Mouse (Mus musculus) forebrain, embryonic 14.5 days (tissue): ENCODE results near the gene Ywhag. TPM values are rescaled to one million over a fixed set of nuclear protein-coding genes. Genes with fewer than 3 reads are reported as not detected.

Experiments used
- ATAC-seq: fragments of 200-750 bp; cut with Nextera tagmentation; 2 replicates; pipeline ENCODE4 v1.8.0; 2017; ENCODE audit warnings: mild to moderate bottlenecking, moderate library complexity
- DNase-seq: peaks from one replicate; pipeline ENCODE4 v3.0.0-alpha.2; 2015; ENCODE audit warnings: low spot score
- H3K27ac ChIP-seq: fragments of 300-500 bp; sonication (generic); 2 replicates; pipeline ENCODE4 v1.5.1; 2014; ENCODE audit warnings: low read depth, mild to moderate bottlenecking, control low read depth, low read length, moderate library complexity
- H3K27me3 ChIP-seq: fragments of 300-500 bp; sonication (generic); replicated peaks from 2 replicates; pipeline ENCODE4 v1.6.1; 2014; ENCODE audit warnings: low read length, control low read depth, mixed read lengths; ENCODE audit not compliant: control insufficient read depth, insufficient read depth
- H3K36me3 ChIP-seq: fragments of 300-500 bp; sonication (generic); 2 replicates; pipeline ENCODE4 v1.6.1; 2014; ENCODE audit warnings: low read length, control low read depth; ENCODE audit not compliant: control insufficient read depth, insufficient read depth
- H3K4me1 ChIP-seq: fragments of 300-500 bp; sonication (generic); 2 replicates; pipeline ENCODE4 v1.6.1; 2014; ENCODE audit warnings: antibody characterized with exemption, low read length, control low read depth; ENCODE audit not compliant: control insufficient read depth, insufficient read depth
- H3K4me2 ChIP-seq: fragments of 300-500 bp; sonication (generic); 2 replicates; pipeline ENCODE4 v1.6.1; 2014; ENCODE audit warnings: mild to moderate bottlenecking, control low read depth, low read length
- H3K4me3 ChIP-seq: fragments of 300-500 bp; sonication (generic); 2 replicates; pipeline ENCODE4 v1.5.1; 2014; ENCODE audit warnings: low read depth, low read length, control low read depth
- H3K9ac ChIP-seq: fragments of 300-500 bp; sonication (generic); 2 replicates; pipeline ENCODE4 v1.6.1; 2014; ENCODE audit warnings: mild to moderate bottlenecking, low read length, control low read depth, moderate library complexity
- H3K9me3 ChIP-seq: fragments of 300-500 bp; sonication (generic); replicated peaks from 2 replicates; pipeline ENCODE4 v1.6.1; 2016; ENCODE audit warnings: low read length, control low read depth, mixed read lengths; ENCODE audit not compliant: control insufficient read depth
- WGBS: fragments of 180-500 bp; shearing (Covaris S2); extraction: QIAGEN DNeasy Blood & Tissue Kit; methylation state at CpG from one replicate; pipeline ENCODE4 v1.1.7; 2014; 5-methylcytosine and 5-hydroxymethylcytosine counted together
- polyA plus RNA-seq: library from polyadenylated mRNA; unstranded; fragments of >200 nt; fragmentation: Nextera tagmentation; extraction: Ambion mirVana; gene quantifications from 2 replicates; pipeline ENCODE4 v1.2.1, GENCODE M21; 2014

The Ywhag gene
- polyA plus RNA-seq, 1 experiment from 2014 or later: 361 TPM

GRCm38 (mm10) chr5:135968781-135969180, 34.4 kb upstream of the Ywhag start:
- ATAC-seq: no peak
- H3K4me1 ChIP-seq: 0 out of 2 replicates have a peak, but pooled peaks cover 4% of the 10 kb centered on the region
- 64% methylated on average over 1 of the region's 1 CpGs for WGBS
- no peak overlapping the region for H3K4me2 ChIP-seq
- no peak overlapping the region for H3K9ac ChIP-seq
- no peaks in the 10 kb centered on the region for H3K36me3 ChIP-seq
- no peak overlapping the region for H3K27ac ChIP-seq
- no peaks in the 10 kb centered on the region for H3K9me3 ChIP-seq
- H3K4me3 ChIP-seq: no peak overlapping the region
- peak; percentile 39 for DNase-seq
- H3K27me3 ChIP-seq: no peaks in the 10 kb centered on the region

GRCm38 (mm10) chr5:135966866-135967265, 32.5 kb upstream of the Ywhag start:
- Histone ChIP-seq H3K4me2 (no peak overlapping the region), H3K27me3 (no peaks in the 10 kb centered on the region), H3K9ac (no peak overlapping the region), H3K36me3 (no peaks in the 10 kb centered on the region), H3K27ac (no peak overlapping the region), H3K9me3 (no peaks in the 10 kb centered on the region), H3K4me1 (peaks cover 8% of the 10 kb centered on the region; the same call in 1 of the 2 replicates), H3K4me3 (no peak overlapping the region)
- no peak for ATAC-seq
- 67% methylated on average over 9 of the region's 9 CpGs for WGBS
- DNase-seq: no peak

- WGBS: 8% methylated on average over 24 of the region's 24 CpGs
- Histone ChIP-seq H3K4me2 (peak overlapping the region; percentile 30), H3K9ac (peak overlapping the region; percentile 13; the same call in 1 of the 2 replicates), H3K4me3 (peak overlapping the region; percentile 11; the same call in 1 of the 2 replicates), H3K27ac (no peak overlapping the region), H3K27me3 (no peaks in the 10 kb centered on the region), H3K4me1 (peaks cover 11% of the 10 kb centered on the region; the same call in 1 of the 2 replicates), H3K36me3 (no peaks in the 10 kb centered on the region), H3K9me3 (no peaks in the 10 kb centered on the region)
- ATAC-seq (no peak), DNase-seq (no peak)
Observed at GRCm38 (mm10) chr5:135965501-135965930, 31.1 kb upstream of the Ywhag start.

- DNase-seq (no peak), ATAC-seq (no peak)
Observed at GRCm38 (mm10) chr5:135963280-135963627, 28.8 kb upstream of the Ywhag start.

GRCm38 (mm10) chr5:135962492-135963279, 28.3 kb upstream of the Ywhag start:
- peak overlapping the region; percentile 95 for H3K4me2 ChIP-seq
- peak overlapping the region; percentile 91 for H3K9ac ChIP-seq
- WGBS: under 1% methylated on average over 64 of the region's 64 CpGs
- H3K4me1 ChIP-seq: peaks cover 11% of the 10 kb centered on the region; the same call in 1 of the 2 replicates
- H3K27ac ChIP-seq: peak overlapping the region; percentile 96
- peak overlapping the region; percentile 59 for H3K4me3 ChIP-seq
- peak; percentile 100 for DNase-seq
- H3K9me3 ChIP-seq: no peaks in the 10 kb centered on the region
- H3K27me3 ChIP-seq: no peaks in the 10 kb centered on the region
- H3K36me3 ChIP-seq: no peaks in the 10 kb centered on the region
- peak; percentile 96 for ATAC-seq

More at GRCm38 (mm10) chr5:135963280-135963627, 28.8 kb upstream of the Ywhag start:
- no peaks in the 10 kb centered on the region for H3K27me3 ChIP-seq
- peak overlapping the region; percentile 96 for H3K27ac ChIP-seq
- no peaks in the 10 kb centered on the region for H3K36me3 ChIP-seq
- peak overlapping the region; percentile 59 for H3K4me3 ChIP-seq
- H3K4me2 ChIP-seq: peak overlapping the region; percentile 95
- H3K4me1 ChIP-seq: peaks cover 11% of the 10 kb centered on the region; the same call in 1 of the 2 replicates
- H3K9ac ChIP-seq: peak overlapping the region; percentile 91
- 2% methylated on average over 6 of the region's 6 CpGs for WGBS
- no peaks in the 10 kb centered on the region for H3K9me3 ChIP-seq

GRCm38 (mm10) chr5:135962125-135962491, 27.7 kb upstream of the Ywhag start:
- Histone ChIP-seq H3K9ac (peak overlapping the region; percentile 57), H3K4me1 (peaks cover 11% of the 10 kb centered on the region; the same call in 1 of the 2 replicates), H3K27me3 (no peaks in the 10 kb centered on the region), H3K4me3 (peak overlapping the region; percentile 59), H3K4me2 (peak overlapping the region; percentile 95), H3K9me3 (no peaks in the 10 kb centered on the region), H3K27ac (peak overlapping the region; percentile 96), H3K36me3 (no peaks in the 10 kb centered on the region)
- DNase-seq (no peak), ATAC-seq (no peak)
- WGBS: 2% methylated on average over 11 of the region's 11 CpGs

GRCm38 (mm10) chr5:135960909-135961635, 26.7 kb upstream of the Ywhag start:
- Histone ChIP-seq H3K27ac (peak overlapping the region; percentile 96; the same call in 1 of the 2 replicates), H3K4me1 (peaks cover 16% of the 10 kb centered on the region; the same call in 1 of the 2 replicates), H3K9me3 (no peaks in the 10 kb centered on the region), H3K4me2 (no peak overlapping the region; the same call in 1 of the 2 replicates), H3K4me3 (no peak overlapping the region), H3K9ac (no peak overlapping the region), H3K27me3 (no peaks in the 10 kb centered on the region), H3K36me3 (no peaks in the 10 kb centered on the region)
- DNase-seq (no peak), ATAC-seq (no peak)
- 94% methylated on average over 15 of the region's 15 CpGs for WGBS

GRCm38 (mm10) chr5:135959911-135960310, 25.5 kb upstream of the Ywhag start:
- Histone ChIP-seq H3K36me3 (no peaks in the 10 kb centered on the region), H3K9me3 (no peaks in the 10 kb centered on the region), H3K4me3 (no peak overlapping the region), H3K4me1 (peaks cover 13% of the 10 kb centered on the region; the same call in 1 of the 2 replicates), H3K27me3 (no peaks in the 10 kb centered on the region), H3K4me2 (no peak overlapping the region), H3K27ac (no peak overlapping the region), H3K9ac (no peak overlapping the region)
- DNase-seq (no peak), ATAC-seq (no peak)
- WGBS: 95% methylated on average over 7 of the region's 7 CpGs
